Mouse (Mus musculus) lung, adult 2 months (tissue): ENCODE measurements around the gene Rab25. TPM values are rescaled to one million over a fixed set of nuclear protein-coding genes. Genes with fewer than 3 reads are reported as not detected.

Experiments used
- DNase-seq: peaks from one replicate; pipeline ENCODE4 v3.0.0; 2022
- H3K4me1 ChIP-seq: fragments of 200-500 bp; 2 replicates; pipeline ENCODE4 v1.6.1; 2011; ENCODE audit warnings: low read length; ENCODE audit not compliant: control insufficient read depth, insufficient read depth
- H3K4me3 ChIP-seq: fragments of 200-500 bp; replicated peaks from 2 replicates; pipeline ENCODE3; 2011; ENCODE audit warnings: low read depth, mild to moderate bottlenecking, control low read depth, low read length; ENCODE audit errors: extremely low read depth
- CTCF ChIP-seq: fragments of 200-500 bp; IDR thresholded peaks from 2 replicates; pipeline ENCODE4 v1.5.1; 2011; ENCODE audit warnings: mild to moderate bottlenecking, low read length, control low read depth; ENCODE audit not compliant: insufficient read depth
- POLR2A ChIP-seq: fragments of 200-500 bp; IDR thresholded peaks from 2 replicates; pipeline ENCODE4 v1.6.1; 2011; ENCODE audit warnings: low read depth, mild to moderate bottlenecking, control low read depth, low read length, borderline replicate concordance; ENCODE audit errors: extremely low read depth
- WGBS: fragments of 180-500 bp; shearing (Covaris S2); methylation state at CpG from one replicate; pipeline ENCODE4 v1.1.7; 2018; 5-methylcytosine and 5-hydroxymethylcytosine counted together
- polyA plus RNA-seq: library from polyadenylated mRNA; depleted of rRNA; stranded (reverse); fragments of >200 nt; gene quantifications from 2 replicates; pipeline ENCODE4 v1.2.3, GENCODE M21; 2012

Rab25 gene
- polyA plus RNA-seq, 1 experiment: 105 TPM

DNA sequence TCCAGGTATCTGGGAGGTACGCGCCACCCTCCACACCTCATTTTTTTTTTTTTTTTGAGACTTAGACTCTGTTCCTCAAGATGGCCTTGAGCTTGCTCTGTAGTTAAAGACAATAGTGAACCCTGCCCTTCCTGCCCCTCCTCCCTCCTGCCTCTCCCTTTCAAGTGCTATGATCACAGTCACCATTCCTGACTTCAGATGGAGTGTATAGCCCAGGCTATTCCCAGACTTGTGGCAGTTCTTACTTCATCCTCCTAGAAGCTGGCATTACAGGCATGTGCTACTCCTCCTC, 33.1 kb downstream of the Rab25 start:
- no peak overlapping the region for H3K4me3 ChIP-seq
- peaks cover 35% of the 10 kb centered on the region for H3K4me1 ChIP-seq
- TF ChIP-seq CTCF (no peak), POLR2A (no peak)

DNA sequence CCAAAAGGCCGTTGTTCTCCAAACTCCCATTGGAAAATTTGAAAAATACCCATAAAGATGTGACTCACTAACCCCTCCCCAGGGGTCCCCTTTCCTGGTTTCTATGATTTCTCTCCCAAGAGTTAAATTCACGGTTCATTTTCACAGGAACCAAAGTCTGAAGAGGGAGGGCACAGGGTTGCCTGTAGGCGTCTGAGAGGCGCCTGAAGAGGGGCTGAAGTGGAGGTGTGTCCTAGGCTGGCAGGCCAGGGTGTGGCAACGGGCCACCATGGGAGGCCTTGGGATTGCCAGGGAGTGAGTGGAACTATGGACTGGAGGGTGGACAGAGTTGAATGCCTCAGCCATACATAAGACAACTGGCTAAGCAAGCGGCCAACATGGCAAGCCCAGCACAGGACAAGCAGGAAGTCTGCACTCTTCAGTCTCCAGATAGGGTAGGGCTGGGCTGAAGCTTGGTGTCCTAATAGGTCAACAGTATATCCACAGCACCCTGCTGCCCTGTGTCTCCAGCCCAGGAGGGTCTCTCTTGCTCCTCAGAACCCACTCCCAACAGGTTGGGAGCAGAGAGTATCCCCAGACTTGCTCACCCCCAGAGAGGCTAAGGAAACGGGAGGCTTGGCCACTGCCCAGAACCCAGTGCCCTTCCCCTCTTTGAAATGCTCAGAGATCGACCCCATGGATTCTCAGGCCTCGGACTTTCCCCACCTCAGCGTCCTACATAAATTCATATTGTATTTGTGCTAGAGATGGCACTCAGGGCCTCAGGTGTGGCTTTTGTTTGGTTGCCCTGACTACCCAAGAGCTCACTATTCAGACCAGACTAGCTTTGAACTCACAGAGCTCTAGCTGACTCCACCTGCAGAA, 33.6 kb downstream of the Rab25 start:
- 57% methylated on average over 10 of the region's 10 CpGs for WGBS
- TF ChIP-seq CTCF: no peak
- TF ChIP-seq POLR2A: no peak
- peak; percentile 67 for DNase-seq
- peaks cover 38% of the 10 kb centered on the region for H3K4me1 ChIP-seq
- no peak overlapping the region for H3K4me3 ChIP-seq

More for the DNA sequence above, 33.1 kb downstream of the Rab25 start:
- 94% methylated on average over 2 of the region's 2 CpGs for WGBS
- DNase-seq: no peak

DNA sequence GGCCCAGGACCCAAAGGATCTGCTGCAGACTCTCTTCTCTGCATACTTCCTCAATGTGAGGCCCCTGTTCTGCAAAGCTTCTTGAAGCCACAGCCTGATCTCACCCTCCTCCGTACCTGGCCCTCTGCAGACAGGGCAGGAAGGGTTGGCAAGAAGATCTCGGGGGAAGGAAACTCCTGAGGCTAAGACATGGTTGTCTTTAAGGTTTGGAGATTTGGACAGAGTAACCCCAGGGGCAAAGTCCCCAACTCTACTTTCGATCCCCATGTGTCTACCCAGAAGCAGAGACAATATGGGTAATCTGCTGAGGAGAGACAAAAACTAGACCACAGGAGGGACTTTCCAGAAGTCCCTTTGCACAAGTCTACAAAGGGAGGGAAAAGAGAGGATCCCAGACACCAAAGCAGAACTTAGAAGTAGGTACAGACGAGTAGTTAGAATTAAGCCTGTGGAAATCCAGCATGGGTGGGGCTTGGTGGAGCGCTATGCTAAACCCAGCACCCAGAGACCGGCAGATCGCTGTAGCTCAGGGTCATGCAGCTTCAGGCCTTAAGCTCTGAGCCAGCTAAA, 34.5 kb downstream of the Rab25 start:
- no peak for DNase-seq
- H3K4me1 ChIP-seq: peaks cover 41% of the 10 kb centered on the region
- 48% methylated on average over 7 of the region's 7 CpGs for whole genome bisulfite sequencing
- no peak overlapping the region for H3K4me3 ChIP-seq
- TF ChIP-seq CTCF (no peak), POLR2A (no peak)

DNA sequence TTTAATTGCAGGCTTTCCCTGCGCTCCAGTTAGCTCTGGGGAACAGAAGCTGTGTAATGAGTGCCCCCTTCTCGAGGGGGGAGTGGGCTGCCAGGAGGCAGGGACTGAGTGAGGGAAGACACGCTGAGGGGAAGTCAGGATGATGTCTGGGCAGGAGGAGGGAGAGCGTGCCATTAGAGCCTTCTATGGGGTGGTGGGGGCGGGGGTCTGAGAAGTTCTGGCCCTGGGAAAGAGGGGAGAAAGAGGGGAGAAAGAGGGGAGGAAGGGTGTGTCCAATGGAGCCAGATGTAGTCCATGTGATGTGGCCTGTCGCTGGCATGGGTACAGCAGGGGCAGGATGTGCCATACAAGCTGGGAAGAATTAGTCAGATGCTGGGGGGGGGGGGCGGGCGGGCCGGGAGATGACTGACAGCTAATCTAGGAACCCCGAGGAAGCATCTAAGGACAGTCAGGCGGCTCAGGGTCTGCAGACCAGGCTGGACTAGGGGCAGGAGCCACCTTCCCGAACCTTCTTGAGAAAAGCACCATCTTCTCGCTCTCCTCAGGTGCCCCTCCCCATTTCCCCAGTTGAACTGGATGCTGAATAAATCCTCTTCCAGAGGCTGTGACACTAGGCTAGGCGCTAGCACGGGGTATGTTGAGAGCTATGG, 35.1 kb downstream of the Rab25 start:
- no peak for TF ChIP-seq CTCF
- TF ChIP-seq POLR2A: no peak
- no peak for DNase-seq
- peaks cover 41% of the 10 kb centered on the region for H3K4me1 ChIP-seq
- H3K4me3 ChIP-seq: no peak overlapping the region
- WGBS: 15% methylated on average over 15 of the region's 15 CpGs

DNA sequence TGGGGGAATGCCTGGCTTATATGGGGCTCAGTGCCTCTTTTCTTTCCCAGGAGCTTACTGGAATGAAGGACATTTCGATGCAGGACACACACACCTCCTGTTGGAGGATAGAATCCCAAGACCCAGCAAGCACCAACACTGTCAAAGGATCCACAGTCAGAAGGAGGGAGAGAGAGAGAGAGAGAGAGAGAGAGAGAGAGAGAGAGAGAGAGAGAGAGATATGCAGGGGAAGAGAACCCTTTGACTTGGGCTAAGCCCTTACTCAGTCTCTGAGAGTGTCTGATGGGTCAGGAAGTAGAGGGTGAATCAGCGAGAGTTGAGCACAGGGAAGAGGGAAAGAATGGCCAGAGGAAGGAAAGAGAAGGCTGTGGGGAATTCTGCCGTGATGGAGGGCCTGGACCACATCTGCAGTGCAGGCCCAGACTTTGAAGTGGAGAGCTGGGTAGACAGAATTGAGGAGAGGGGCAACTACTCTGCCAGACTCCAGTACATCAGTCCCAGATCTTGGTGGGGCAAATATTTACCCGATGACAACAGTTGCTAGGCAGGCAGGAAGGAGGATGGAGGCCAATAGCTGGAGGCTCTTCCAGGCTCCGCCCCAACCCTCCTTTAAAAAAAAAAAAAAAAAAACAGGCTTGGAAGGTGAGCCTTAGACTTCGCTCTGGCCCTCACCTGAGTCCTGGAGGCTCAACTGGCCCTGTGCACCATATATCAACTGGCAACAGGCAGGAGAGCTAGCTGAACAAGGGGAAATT, 35.8 kb downstream of the Rab25 start:
- Histone ChIP-seq H3K4me1 (peaks cover 41% of the 10 kb centered on the region), H3K4me3 (no peak overlapping the region)
- no peak for TF ChIP-seq POLR2A
- TF ChIP-seq CTCF: no peak
- WGBS: 23% methylated on average over 6 of the region's 6 CpGs
- DNase-seq: peak; percentile 48

DNA sequence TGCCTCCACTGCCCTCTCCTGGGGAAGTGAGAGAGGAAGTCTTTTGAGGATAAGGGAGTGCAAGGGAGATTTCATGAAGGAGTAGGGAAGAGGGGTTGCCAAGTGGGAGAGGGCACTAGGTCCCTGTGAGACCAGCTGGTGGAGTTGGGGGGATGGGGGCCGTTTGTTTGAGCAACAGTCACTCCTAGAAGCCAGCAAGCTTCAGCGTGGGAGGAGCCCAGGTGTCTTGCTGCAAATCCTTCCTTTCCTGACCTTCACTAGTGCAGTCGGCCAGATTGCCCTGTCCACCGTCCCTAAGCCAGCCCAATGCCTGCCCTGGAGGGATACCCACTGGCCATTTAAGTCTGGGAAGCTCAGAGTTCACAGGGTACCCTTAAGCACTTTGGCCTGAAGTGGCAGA, 36.5 kb downstream of the Rab25 start:
- no peak overlapping the region for H3K4me3 ChIP-seq
- H3K4me1 ChIP-seq: peaks cover 41% of the 10 kb centered on the region
- DNase-seq: no peak
- no peak for TF ChIP-seq POLR2A
- TF ChIP-seq CTCF: no peak
- WGBS: 48% methylated on average over 4 of the region's 4 CpGs

DNA sequence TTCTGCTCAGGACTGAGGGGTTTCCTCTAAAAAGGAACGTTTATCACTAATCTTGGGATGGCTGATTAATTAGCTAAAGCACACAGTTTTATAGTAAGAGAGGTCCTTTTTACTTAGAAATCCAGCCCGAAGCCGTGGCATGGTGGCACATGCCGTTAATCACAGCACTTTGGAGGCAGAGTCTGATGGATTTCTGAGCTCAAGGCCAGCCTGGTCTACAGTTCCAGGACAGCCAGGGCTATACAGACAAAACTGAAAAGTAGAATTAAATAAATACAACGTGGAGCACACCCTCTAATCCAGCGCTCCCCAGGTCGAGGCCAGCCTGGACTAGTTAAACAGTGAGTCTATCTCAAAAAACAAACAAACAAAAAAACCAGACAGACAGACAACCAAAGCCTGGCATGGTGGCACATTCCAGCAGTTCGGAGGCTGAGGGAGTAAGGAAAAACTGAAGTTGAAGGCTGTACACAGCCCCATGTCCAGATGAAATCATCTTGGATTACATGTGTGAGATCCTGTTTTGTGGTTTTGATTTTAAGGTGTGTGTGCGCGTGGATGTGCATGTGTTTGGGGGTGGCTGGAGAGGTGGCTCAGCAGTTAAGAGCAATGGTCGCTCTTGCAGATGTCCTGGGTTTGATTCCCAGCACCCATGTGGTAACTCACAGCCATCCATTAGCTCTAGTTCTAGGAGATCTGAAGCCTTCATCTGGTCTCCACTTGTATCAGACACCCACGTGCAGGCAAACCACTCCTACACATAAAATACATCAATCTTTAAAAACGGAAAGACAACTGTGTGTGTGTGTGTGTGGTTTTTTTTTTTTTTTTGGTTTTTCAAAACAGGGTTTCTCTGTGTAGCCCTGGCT, 37.4 kb downstream of the Rab25 start:
- no peak overlapping the region for H3K4me3 ChIP-seq
- 40% methylated on average over 13 of the region's 13 CpGs for WGBS
- TF ChIP-seq POLR2A (no peak), CTCF (no peak)
- peaks cover 41% of the 10 kb centered on the region for H3K4me1 ChIP-seq
- no peak for DNase-seq

DNA sequence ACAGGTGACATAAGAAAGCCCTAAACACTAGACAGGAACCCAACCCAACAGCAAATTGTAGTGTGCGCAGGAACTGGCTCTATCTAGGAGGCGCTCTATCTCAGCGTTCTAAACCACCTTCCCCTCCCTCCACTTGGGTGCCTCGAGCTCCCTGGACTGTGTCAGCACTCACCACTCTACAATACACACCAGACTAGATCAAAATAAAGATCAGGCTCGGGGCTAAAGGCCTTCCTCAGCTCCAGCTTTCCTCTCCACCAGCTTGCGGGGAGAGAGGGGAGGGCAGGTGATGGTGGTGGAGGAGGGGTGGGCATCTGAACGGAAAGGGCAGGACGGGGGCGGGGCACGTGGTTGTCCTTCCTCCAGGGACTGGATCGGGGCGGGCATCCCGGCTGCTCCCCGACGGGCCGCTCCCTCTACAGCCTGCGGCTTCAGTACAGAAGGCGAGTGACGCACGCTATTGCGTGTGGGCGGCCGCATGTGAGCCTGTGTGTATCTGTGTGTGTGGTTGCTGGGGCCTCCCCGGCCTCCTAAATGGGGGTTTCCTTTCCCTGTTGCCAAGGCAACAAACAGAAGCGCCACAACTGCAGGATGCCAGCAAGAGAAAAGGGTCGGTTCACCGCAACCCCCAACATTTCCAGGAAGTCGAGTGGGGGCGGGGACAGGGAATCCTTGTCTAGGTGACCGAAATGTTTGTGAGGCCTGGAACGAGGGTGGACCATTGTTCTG, 38.2 kb downstream of the Rab25 start, which contains the start of gene Lmna:
TSS of gene Lmna (minus strand) at position 265 of the 729 bp plus-strand sequence.
- WGBS: under 1% methylated on average over 31 of the region's 31 CpGs
- Histone ChIP-seq H3K4me3 (peak within 1 kb of the TSS; percentile 90), H3K4me1 (peaks cover 37% of the 10 kb centered on the region)
- peak; percentile 93 for DNase-seq
- TF ChIP-seq CTCF (peak; percentile 38; the same call in 1 of the 2 replicates), POLR2A (peak; percentile 73; the same call in 1 of the 2 replicates)
